Mouse (Mus musculus) kidney, embryonic 15.5 days (tissue): ENCODE measurements at regions not wholly inside any gene's neighbourhood (a gene's known extent, or its start where the extent isn't known, plus 50 kb on each side); places are given as distances from the start of the nearest gene placed in this dataset.

Experiments used
- ATAC-seq: fragments of 200-750 bp; cut with Nextera tagmentation; replicated peaks from 2 replicates; pipeline ENCODE4 v1.8.0; 2017; ENCODE audit warnings: moderate TSS enrichment; ENCODE audit not compliant: low FRiP score
- H3K27ac ChIP-seq: fragments of 300-500 bp; sonication (generic); 2 replicates; pipeline ENCODE4 v1.5.1; 2015; ENCODE audit warnings: mild to moderate bottlenecking, inconsistent platforms
- H3K27me3 ChIP-seq: fragments of 300-500 bp; sonication (generic); 2 replicates; pipeline ENCODE4 v1.6.1; 2015; ENCODE audit warnings: inconsistent platforms
- H3K36me3 ChIP-seq: fragments of 300-500 bp; sonication (generic); 2 replicates; pipeline ENCODE4 v1.6.1; 2015; ENCODE audit warnings: inconsistent platforms
- H3K4me1 ChIP-seq: fragments of 300-500 bp; sonication (generic); 2 replicates; pipeline ENCODE4 v1.6.1; 2015; ENCODE audit warnings: inconsistent platforms
- H3K4me2 ChIP-seq: fragments of 300-500 bp; sonication (generic); 2 replicates; pipeline ENCODE4 v1.6.1; 2015; ENCODE audit warnings: moderate library complexity, mild to moderate bottlenecking, inconsistent platforms
- H3K4me3 ChIP-seq: fragments of 300-500 bp; sonication (generic); replicated peaks from 2 replicates; pipeline ENCODE4 v1.5.1; 2015; ENCODE audit warnings: mild to moderate bottlenecking, inconsistent platforms
- H3K9ac ChIP-seq: fragments of 300-500 bp; sonication (generic); 2 replicates; pipeline ENCODE4 v1.6.1; 2015; ENCODE audit warnings: mild to moderate bottlenecking, inconsistent platforms
- H3K9me3 ChIP-seq: fragments of 300-500 bp; sonication (generic); replicated peaks from 2 replicates; pipeline ENCODE4 v1.6.1; 2016; ENCODE audit warnings: inconsistent platforms
- WGBS: fragments of 180-500 bp; shearing (Covaris S2); methylation state at CpG from one replicate; pipeline ENCODE4 v1.1.7; 2015; ENCODE audit warnings: mixed read lengths; 5-methylcytosine and 5-hydroxymethylcytosine counted together

GRCm38 (mm10) chr3:36743399-36743798 lies 53.4 kb upstream of the Trpc3 start:
- Histone ChIP-seq H3K36me3 (no peaks in the 10 kb centered on the region), H3K9ac (no peak overlapping the region), H3K27ac (no peak overlapping the region), H3K4me3 (no peak overlapping the region), H3K27me3 (no peaks in the 10 kb centered on the region), H3K9me3 (no peaks in the 10 kb centered on the region), H3K4me2 (no peak overlapping the region), H3K4me1 (no peaks in the 10 kb centered on the region)
- 54% methylated on average over 5 of the region's 5 CpGs for WGBS
- ATAC-seq, result no peak

- Histone ChIP-seq H3K27ac (no peak overlapping the region), H3K36me3 (no peaks in the 10 kb centered on the region), H3K4me2 (no peak overlapping the region), H3K9me3 (no peaks in the 10 kb centered on the region), H3K27me3 (no peaks in the 10 kb centered on the region), H3K4me1 (no peaks in the 10 kb centered on the region), H3K9ac (no peak overlapping the region), H3K4me3 (no peak overlapping the region)
- no peak for ATAC-seq
- 67% methylated on average over 7 of the region's 7 CpGs for WGBS
Measured at GRCm38 (mm10) chr3:36754358-36754950, 64.5 kb upstream of the Trpc3 start.

- Histone ChIP-seq H3K27ac (no peak overlapping the region), H3K9me3 (no peaks in the 10 kb centered on the region), H3K4me1 (peaks cover 6% of the 10 kb centered on the region; the same call in 1 of the 2 replicates), H3K4me3 (no peak overlapping the region), H3K36me3 (no peaks in the 10 kb centered on the region), H3K4me2 (no peak overlapping the region), H3K27me3 (no peaks in the 10 kb centered on the region), H3K9ac (no peak overlapping the region)
- ATAC-seq, result no peak
- 96% methylated on average over 6 of the region's 6 CpGs for WGBS
Measured at GRCm38 (mm10) chr3:36762065-36762653, 72.2 kb upstream of the Trpc3 start.

GRCm38 (mm10) chr3:36762847-36763246 lies 72.9 kb upstream of the Trpc3 start:
- no peak for ATAC-seq

GRCm38 (mm10) chr3:36764741-36765140 lies 74.8 kb upstream of the Trpc3 start:
- WGBS, result 58% methylated on average over 2 of the region's 2 CpGs
- ATAC-seq, result no peak
- Histone ChIP-seq H3K9ac (no peak overlapping the region), H3K27ac (0 out of 2 replicates have a peak overlapping the region, but pooled peaks have one; percentile 28), H3K36me3 (no peaks in the 10 kb centered on the region), H3K4me2 (no peak overlapping the region), H3K27me3 (no peaks in the 10 kb centered on the region), H3K9me3 (no peaks in the 10 kb centered on the region), H3K4me1 (peaks cover 6% of the 10 kb centered on the region; the same call in 1 of the 2 replicates), H3K4me3 (no peak overlapping the region)

More at GRCm38 (mm10) chr3:36762847-36763246, 72.9 kb upstream of the Trpc3 start:
- Histone ChIP-seq H3K36me3 (no peaks in the 10 kb centered on the region), H3K4me3 (no peak overlapping the region), H3K9me3 (no peaks in the 10 kb centered on the region), H3K4me2 (no peak overlapping the region), H3K9ac (no peak overlapping the region), H3K27me3 (no peaks in the 10 kb centered on the region), H3K27ac (no peak overlapping the region), H3K4me1 (peaks cover 6% of the 10 kb centered on the region; the same call in 1 of the 2 replicates)
- WGBS, result 55% methylated on average over 3 of the region's 3 CpGs

GRCm38 (mm10) chr3:36770096-36770495 lies 80.1 kb upstream of the Trpc3 start:
- no peaks in the 10 kb centered on the region for H3K27me3 ChIP-seq
- no peaks in the 10 kb centered on the region for H3K9me3 ChIP-seq
- H3K36me3 ChIP-seq, result no peaks in the 10 kb centered on the region
- 49% methylated on average over 1 of the region's 1 CpGs for WGBS
- no peak for ATAC-seq
- H3K4me1 ChIP-seq, result no peaks in the 10 kb centered on the region
- H3K4me3 ChIP-seq, result no peak overlapping the region
- no peak overlapping the region for H3K9ac ChIP-seq
- no peak overlapping the region for H3K27ac ChIP-seq
- no peak overlapping the region for H3K4me2 ChIP-seq

- no peak overlapping the region for H3K4me3 ChIP-seq
- no peak overlapping the region for H3K4me2 ChIP-seq
- no peak overlapping the region for H3K27ac ChIP-seq
- ATAC-seq, result no peak
- no peaks in the 10 kb centered on the region for H3K9me3 ChIP-seq
- no peaks in the 10 kb centered on the region for H3K4me1 ChIP-seq
- WGBS, result 65% methylated on average over 4 of the region's 4 CpGs
- no peak overlapping the region for H3K9ac ChIP-seq
- H3K36me3 ChIP-seq, result no peaks in the 10 kb centered on the region
- no peaks in the 10 kb centered on the region for H3K27me3 ChIP-seq
Measured at GRCm38 (mm10) chr3:36771011-36771410, 81.0 kb upstream of the Trpc3 start.

GRCm38 (mm10) chr3:36774023-36774422 lies 84.1 kb upstream of the Trpc3 start:
- 51% methylated on average over 4 of the region's 4 CpGs for WGBS
- no peak for ATAC-seq

GRCm38 (mm10) chr3:36778448-36778847 lies 84.5 kb upstream of the 4932438A13Rik start:
- Histone ChIP-seq H3K27me3 (no peaks in the 10 kb centered on the region), H3K4me2 (no peak overlapping the region), H3K27ac (peak overlapping the region; percentile 41; the same call in 1 of the 2 replicates), H3K36me3 (no peaks in the 10 kb centered on the region), H3K9ac (no peak overlapping the region), H3K9me3 (no peaks in the 10 kb centered on the region), H3K4me3 (no peak overlapping the region), H3K4me1 (peaks cover 4% of the 10 kb centered on the region; the same call in 1 of the 2 replicates)
- no peak; the same call in 1 of the 2 replicates for ATAC-seq
- whole genome bisulfite sequencing, result 45% methylated on average over 7 of the region's 7 CpGs

More at GRCm38 (mm10) chr3:36774023-36774422, 84.1 kb upstream of the Trpc3 start:
- H3K9ac ChIP-seq, result no peak overlapping the region
- no peaks in the 10 kb centered on the region for H3K27me3 ChIP-seq
- no peaks in the 10 kb centered on the region for H3K36me3 ChIP-seq
- H3K4me1 ChIP-seq, result no peaks in the 10 kb centered on the region
- H3K27ac ChIP-seq, result no peak overlapping the region
- H3K4me3 ChIP-seq, result no peak overlapping the region
- H3K4me2 ChIP-seq, result no peak overlapping the region
- no peaks in the 10 kb centered on the region for H3K9me3 ChIP-seq

- H3K9ac ChIP-seq, result no peak overlapping the region
- H3K27me3 ChIP-seq, result no peaks in the 10 kb centered on the region
- whole genome bisulfite sequencing, result 30% methylated on average over 5 of the region's 5 CpGs
- 0 out of 2 replicates have a peak, but pooled peaks have one; percentile 71 for ATAC-seq
- no peak overlapping the region for H3K4me2 ChIP-seq
- H3K27ac ChIP-seq, result no peak overlapping the region
- no peaks in the 10 kb centered on the region for H3K36me3 ChIP-seq
- H3K9me3 ChIP-seq, result no peaks in the 10 kb centered on the region
- no peak overlapping the region for H3K4me3 ChIP-seq
- no peaks in the 10 kb centered on the region for H3K4me1 ChIP-seq
Measured at GRCm38 (mm10) chr3:36786581-36786980, 76.3 kb upstream of the 4932438A13Rik start.

GRCm38 (mm10) chr3:36790245-36790644 lies 72.7 kb upstream of the 4932438A13Rik start:
- Histone ChIP-seq H3K9me3 (no peaks in the 10 kb centered on the region), H3K4me2 (no peak overlapping the region), H3K9ac (no peak overlapping the region), H3K36me3 (no peaks in the 10 kb centered on the region), H3K27ac (no peak overlapping the region), H3K27me3 (no peaks in the 10 kb centered on the region), H3K4me1 (no peaks in the 10 kb centered on the region), H3K4me3 (no peak overlapping the region)
- WGBS, result 46% methylated on average over 4 of the region's 4 CpGs
- no peak for ATAC-seq

- no peaks in the 10 kb centered on the region for H3K9me3 ChIP-seq
- no peak overlapping the region for H3K9ac ChIP-seq
- 31% methylated on average over 4 of the region's 4 CpGs for WGBS
- H3K27me3 ChIP-seq, result no peaks in the 10 kb centered on the region
- H3K36me3 ChIP-seq, result no peaks in the 10 kb centered on the region
- peak; percentile 58; the same call in 1 of the 2 replicates for ATAC-seq
- no peak overlapping the region for H3K4me3 ChIP-seq
- no peak overlapping the region for H3K4me2 ChIP-seq
- 0 out of 2 replicates have a peak overlapping the region, but pooled peaks have one; percentile 60 for H3K27ac ChIP-seq
- H3K4me1 ChIP-seq, result peaks cover 5% of the 10 kb centered on the region; the same call in 1 of the 2 replicates
Measured at GRCm38 (mm10) chr3:36797025-36797424, 65.9 kb upstream of the 4932438A13Rik start.
